In the genomic region with DNA sequence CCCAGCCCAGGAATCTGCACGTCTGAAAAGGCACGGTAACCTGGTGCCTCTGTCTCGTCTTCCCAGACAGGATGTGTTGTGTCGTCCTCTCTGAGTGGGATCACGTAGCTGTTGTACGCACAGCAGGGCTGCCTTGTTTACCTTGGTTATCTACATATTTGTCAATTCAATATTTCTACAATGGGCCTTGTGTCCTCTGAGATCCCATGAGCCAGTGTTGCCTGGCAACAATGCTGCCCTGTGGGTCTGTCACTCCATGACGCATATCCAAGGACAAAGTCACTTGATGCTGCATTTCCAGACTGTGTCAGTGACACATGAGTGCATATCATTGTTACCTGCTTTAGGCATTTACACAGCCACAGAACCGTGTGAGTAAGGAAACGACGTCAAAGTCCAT, we compare ENCODE assay signal across 13 mouse cellular contexts.
DNase-seq lines count a peak whose midpoint lies in the region; ATAC-seq and TF ChIP-seq lines count a peak whose summit lies in the region.
"Had no signal": no experiment of that assay in that cellular context is flagged by ENCODE, and none has a peak within 500 bp of the region (broad histone marks: within the 10 kb centered on the region; RNA-seq: fewer than 3 reads in every experiment).

No protein-coding gene starts in this region.

- TF ChIP-seq POLR2A in thymus, adult 2 months (IDR thresholded peaks at IDR 0.05; ENCODE audit: control insufficient read depth, extremely low read depth, insufficient read depth, low read length, poor library complexity), result no peak

- intact Hi-C loops in heart, postnatal 25 days (cut with DNase I), result no loop called here

- ATAC-seq in embryonic facial prominence, embryonic 14.5 days (ENCODE audit: low read depth), result peak; percentile 70
- peak; percentile 67 for ATAC-seq in midbrain, embryonic 16.5 days

- TF ChIP-seq CTCF in thymus, adult 2 months (IDR thresholded peaks at IDR 0.05; ENCODE audit: borderline replicate concordance, control insufficient read depth, extremely low read depth, insufficient read depth, low read length, poor library complexity), result no peak

- no peaks in the 10 kb centered on the region; the same call in 1 of the 2 replicates for H3K4me1 ChIP-seq in embryonic facial prominence, embryonic 14.5 days (ENCODE audit: control insufficient read depth, insufficient read depth, low read length)
- peaks cover 4% of the 10 kb centered on the region for H3K4me1 ChIP-seq in midbrain, embryonic 16.5 days (ENCODE audit: control insufficient read depth, insufficient read depth, low read length)
- peaks cover 31% of the 10 kb centered on the region for H3K4me1 ChIP-seq in thymus, adult 2 months (replicated peaks; ENCODE audit: control insufficient read depth, insufficient read depth, low read length)
- H3K4me1 ChIP-seq: liver, embryonic 15.5 days had no signal

- H3K36me3 ChIP-seq in embryonic facial prominence, embryonic 14.5 days (ENCODE audit: control insufficient read depth, insufficient read depth, low read length), result no peaks in the 10 kb centered on the region
- no peaks in the 10 kb centered on the region for H3K36me3 ChIP-seq in midbrain, embryonic 16.5 days (ENCODE audit: control insufficient read depth, insufficient read depth, low read length)
- no peaks in the 10 kb centered on the region for H3K36me3 ChIP-seq in thymus, adult 2 months (ENCODE audit: control insufficient read depth, insufficient read depth, low read length)
- H3K36me3 ChIP-seq: liver, embryonic 15.5 days had no signal

- no peak overlapping the region for H3K4me2 ChIP-seq in embryonic facial prominence, embryonic 14.5 days (ENCODE audit: low read depth, low read length)
- no peak overlapping the region for H3K4me2 ChIP-seq in midbrain, embryonic 16.5 days (ENCODE audit: low read length)
- H3K4me2 ChIP-seq: liver, embryonic 15.5 days had no signal

- no peak overlapping the region for H3K4me3 ChIP-seq in embryonic facial prominence, embryonic 14.5 days (ENCODE audit: low read depth, low read length)
- no peak overlapping the region for H3K4me3 ChIP-seq in midbrain, embryonic 16.5 days (ENCODE audit: low read depth, low read length)
- no peak overlapping the region for H3K4me3 ChIP-seq in thymus, adult 2 months (ENCODE audit: control insufficient read depth, insufficient read depth, low read length)
- H3K4me3 ChIP-seq: liver, embryonic 15.5 days had no signal

- WGBS in embryonic facial prominence, embryonic 14.5 days, result 51% methylated on average over 10 of the region's 10 CpGs
- 29% methylated on average over 10 of the region's 10 CpGs for WGBS in midbrain, embryonic 16.5 days
- 92% methylated on average over 10 of the region's 10 CpGs for WGBS in thymus, adult 2 months

- no peaks in the 10 kb centered on the region for H3K27me3 ChIP-seq in embryonic facial prominence, embryonic 14.5 days (replicated peaks; ENCODE audit: control insufficient read depth, insufficient read depth, low read length)
- no peaks in the 10 kb centered on the region for H3K27me3 ChIP-seq in midbrain, embryonic 16.5 days (ENCODE audit: control insufficient read depth, insufficient read depth, low read depth, low read length)
- H3K27me3 ChIP-seq in thymus, adult 2 months (ENCODE audit: control insufficient read depth, insufficient read depth, low read length), result no peaks in the 10 kb centered on the region
- H3K27me3 ChIP-seq: liver, embryonic 15.5 days had no signal

- H3K27ac ChIP-seq in embryonic facial prominence, embryonic 14.5 days (replicated peaks; ENCODE audit: low read depth, low read length), result no peak overlapping the region
- H3K27ac ChIP-seq in midbrain, embryonic 16.5 days (ENCODE audit: low read length), result no peak overlapping the region
- H3K27ac ChIP-seq in thymus, adult 2 months (ENCODE audit: control insufficient read depth, insufficient read depth, low read length), result no peak overlapping the region
- H3K27ac ChIP-seq: liver, embryonic 15.5 days had no signal

- DNase-seq in heart, adult 11 months, result peak; percentile 64
- no peak for DNase-seq in heart, postnatal 25 days (ENCODE audit: low spot score)
- peak; percentile 23 to 74 for DNase-seq in adrenal gland, adult (ENCODE audit: inconsistent age in 2 of 2, low spot score in 1 of 2)
- no peak for DNase-seq in embryonic facial prominence, embryonic 14.5 days (ENCODE audit: low spot score)
- no peak for DNase-seq in thymus, adult 2 months
- DNase-seq in left cerebral cortex, adult 9 months (ENCODE audit: low spot score in 2 of 2), result no peak
- DNase-seq in cerebellum, postnatal 4 days (ENCODE audit: low spot score in 2 of 2), result no peak
- DNase-seq: cerebellum, postnatal 14 days; kidney, adult 18-20 months; spleen, adult 18-20 months; thymus, adult 18-20 months had no signal

- no peaks in the 10 kb centered on the region for H3K9me3 ChIP-seq in embryonic facial prominence, embryonic 14.5 days (ENCODE audit: control insufficient read depth, low read length)
- H3K9me3 ChIP-seq in midbrain, embryonic 16.5 days (replicated peaks; ENCODE audit: control insufficient read depth, low read length, poor library complexity, severe bottlenecking), result no peaks in the 10 kb centered on the region
- H3K9me3 ChIP-seq: liver, embryonic 15.5 days had no signal

- no peak overlapping the region for H3K9ac ChIP-seq in embryonic facial prominence, embryonic 14.5 days (ENCODE audit: low read depth, low read length)
- no peak overlapping the region for H3K9ac ChIP-seq in midbrain, embryonic 16.5 days (ENCODE audit: low read depth, low read length)
- H3K9ac ChIP-seq: liver, embryonic 15.5 days had no signal

Comparison
In these comparisons a context has a peak if more than half of its experiments do, and no peak if none do; other contexts are left out.
1. DNase-seq: peak in heart, adult 11 months (single experiment) and adrenal gland, adult (2 of 2); none in heart, postnatal 25 days (single experiment), embryonic facial prominence, embryonic 14.5 days (single experiment), thymus, adult 2 months (single experiment), left cerebral cortex, adult 9 months (0 of 2) and cerebellum, postnatal 4 days (0 of 2).